Mouse (Mus musculus) forebrain, postnatal 0 days (tissue): ENCODE results near the gene Arr3. TPM values are rescaled to one million over a fixed set of nuclear protein-coding genes. Genes with fewer than 3 reads are reported as not detected.

Source experiments
- ATAC-seq: fragments of 200-750 bp; cut with Nextera tagmentation; 2 replicates; pipeline ENCODE4 v1.8.0; 2017; ENCODE audit warnings: mild to moderate bottlenecking, moderate library complexity
- DNase-seq: peaks from one replicate; pipeline ENCODE4 v3.0.0-alpha.2; 2015
- H3K27ac ChIP-seq: fragments of 300-500 bp; sonication (generic); 2 replicates; pipeline ENCODE4 v1.5.1; 2014; ENCODE audit warnings: low read depth, mild to moderate bottlenecking, antibody characterized with exemption, low read length, moderate library complexity, mixed read lengths
- H3K27me3 ChIP-seq: fragments of 300-500 bp; sonication (generic); 2 replicates; pipeline ENCODE4 v1.6.1; 2014; ENCODE audit warnings: mild to moderate bottlenecking, low read length, mixed read lengths; ENCODE audit not compliant: insufficient read depth
- H3K36me3 ChIP-seq: fragments of 300-500 bp; sonication (generic); 2 replicates; pipeline ENCODE4 v1.6.1; 2014; ENCODE audit warnings: mild to moderate bottlenecking, moderate library complexity; ENCODE audit not compliant: insufficient read depth
- H3K4me1 ChIP-seq: fragments of 300-500 bp; sonication (generic); 2 replicates; pipeline ENCODE4 v1.6.1; 2014; ENCODE audit warnings: antibody characterized with exemption; ENCODE audit not compliant: insufficient read depth
- H3K4me2 ChIP-seq: fragments of 300-500 bp; sonication (generic); 2 replicates; pipeline ENCODE4 v1.6.1; 2014; ENCODE audit warnings: low read depth, mild to moderate bottlenecking, moderate library complexity
- H3K4me3 ChIP-seq: fragments of 300-500 bp; sonication (generic); 2 replicates; pipeline ENCODE4 v1.5.1; 2014; ENCODE audit warnings: low read depth, low read length, mixed read lengths
- H3K9ac ChIP-seq: fragments of 300-500 bp; sonication (generic); 2 replicates; pipeline ENCODE4 v1.6.1; 2014; ENCODE audit warnings: mild to moderate bottlenecking
- H3K9me3 ChIP-seq: fragments of 300-500 bp; sonication (generic); 2 replicates; pipeline ENCODE4 v1.6.1; 2016; ENCODE audit warnings: low read length
- CTCF ChIP-seq: sonication (generic); IDR thresholded peaks from 2 replicates; pipeline ENCODE4 v1.5.1; 2016; ENCODE audit warnings: antibody characterized with exemption, control low read depth, low read depth
- WGBS: fragments of 180-500 bp; shearing (Covaris S2); extraction: QIAGEN DNeasy Blood & Tissue Kit; methylation state at CpG from one replicate; pipeline ENCODE4 v1.1.7; 2014; 5-methylcytosine and 5-hydroxymethylcytosine counted together
- polyA plus RNA-seq: library from polyadenylated mRNA; unstranded; fragments of >200 nt; fragmentation: Nextera tagmentation; extraction: Ambion mirVana; gene quantifications from 2 replicates; pipeline ENCODE4 v1.2.1, GENCODE M21; 2015
- total RNA-seq: library from RNA; depleted of rRNA; stranded (reverse); fragments of >200 nt; gene quantifications from 2 replicates; pipeline ENCODE4 v1.2.3, GENCODE M21; 2014; rRNA removed

Gene Arr3
- total and polyA plus RNA-seq, 2 experiments from 2014 or later = 0.23 TPM; not detected in 1

- no peak for TF ChIP-seq CTCF
- H3K4me1 ChIP-seq = no peaks in the 10 kb centered on the region
- no peaks in the 10 kb centered on the region for H3K36me3 ChIP-seq
- ATAC-seq (no peak), DNase-seq (no peak)
- H3K27ac ChIP-seq = no peak overlapping the region
- H3K4me2 ChIP-seq = no peak overlapping the region
- no peak overlapping the region for H3K9ac ChIP-seq
- no peaks in the 10 kb centered on the region for H3K9me3 ChIP-seq
- no peak overlapping the region for H3K4me3 ChIP-seq
- H3K27me3 ChIP-seq = no peaks in the 10 kb centered on the region
Observed at GRCm38 (mm10) chrX:100652848-100653247, 47.6 kb downstream of the Arr3 start.

- WGBS = 86% methylated on average over 2 of the region's 2 CpGs
- H3K4me1 ChIP-seq = no peaks in the 10 kb centered on the region
- no peak for DNase-seq
- no peak overlapping the region for H3K9ac ChIP-seq
- ATAC-seq = no peak
- no peaks in the 10 kb centered on the region for H3K36me3 ChIP-seq
- no peak overlapping the region for H3K4me2 ChIP-seq
- H3K9me3 ChIP-seq = no peaks in the 10 kb centered on the region
- no peak for TF ChIP-seq CTCF
- no peak overlapping the region for H3K4me3 ChIP-seq
- no peak overlapping the region for H3K27ac ChIP-seq
- no peaks in the 10 kb centered on the region for H3K27me3 ChIP-seq
Observed at GRCm38 (mm10) chrX:100664825-100665224, 59.5 kb downstream of the Arr3 start.

Other genes with a start within 250 kb of the Arr3 start
- gene Otud6a, start 176.5 kb upstream of the Arr3 start, total RNA-seq = not detected in 2 replicates
- gene Otud6a, start 176.5 kb upstream of the Arr3 start, polyA plus RNA-seq = not detected in 2 replicates
- 0.46 TPM in 1 of 2 replicates, not detected in the other for gene Awat2, start 162.8 kb upstream of the Arr3 start, total RNA-seq
- 0.06 and 0.16 TPM in 2 replicates for gene Awat2, start 162.8 kb upstream of the Arr3 start, polyA plus RNA-seq
- 44.9 and 55.2 TPM in 2 replicates for gene Igbp1, start 111.2 kb upstream of the Arr3 start, total RNA-seq
- gene Igbp1, start 111.2 kb upstream of the Arr3 start, polyA plus RNA-seq = 26.4 and 29.3 TPM in 2 replicates
- gene Dgat2l6, start 80.7 kb upstream of the Arr3 start, total RNA-seq = not detected in 2 replicates
- 0.03 TPM in 1 of 2 replicates, not detected in the other for gene Dgat2l6, start 80.7 kb upstream of the Arr3 start, polyA plus RNA-seq
- gene Awat1, start 33.2 kb upstream of the Arr3 start, total RNA-seq = not detected in 2 replicates
- not detected in 2 replicates for gene Awat1, start 33.2 kb upstream of the Arr3 start, polyA plus RNA-seq
- gene P2ry4, start 10.6 kb upstream of the Arr3 start, total RNA-seq = not detected in 2 replicates
- not detected in 2 replicates for gene P2ry4, start 10.6 kb upstream of the Arr3 start, polyA plus RNA-seq
- gene Kif4, start 20.2 kb downstream of the Arr3 start, total RNA-seq = 6.4 and 6.7 TPM in 2 replicates
- gene Kif4, start 20.2 kb downstream of the Arr3 start, polyA plus RNA-seq = 3.1 and 3.8 TPM in 2 replicates
- gene Pdzd11, start 21.1 kb downstream of the Arr3 start, total RNA-seq = 39.2 and 41.2 TPM in 2 replicates
- 80.8 and 83.8 TPM in 2 replicates for gene Pdzd11, start 21.1 kb downstream of the Arr3 start, polyA plus RNA-seq
- gene Gdpd2, start 124.4 kb downstream of the Arr3 start, total RNA-seq = 14.2 and 23.0 TPM in 2 replicates
- 10.5 and 21.8 TPM in 2 replicates for gene Gdpd2, start 124.4 kb downstream of the Arr3 start, polyA plus RNA-seq
- gene Dlg3, start 162.2 kb downstream of the Arr3 start, total RNA-seq = 39.0 and 42.1 TPM in 2 replicates
- 2.3 and 2.6 TPM in 2 replicates for gene Dlg3, start 162.2 kb downstream of the Arr3 start, polyA plus RNA-seq